ENCODE assay signal across 14 mouse cellular contexts in the genomic region with DNA sequence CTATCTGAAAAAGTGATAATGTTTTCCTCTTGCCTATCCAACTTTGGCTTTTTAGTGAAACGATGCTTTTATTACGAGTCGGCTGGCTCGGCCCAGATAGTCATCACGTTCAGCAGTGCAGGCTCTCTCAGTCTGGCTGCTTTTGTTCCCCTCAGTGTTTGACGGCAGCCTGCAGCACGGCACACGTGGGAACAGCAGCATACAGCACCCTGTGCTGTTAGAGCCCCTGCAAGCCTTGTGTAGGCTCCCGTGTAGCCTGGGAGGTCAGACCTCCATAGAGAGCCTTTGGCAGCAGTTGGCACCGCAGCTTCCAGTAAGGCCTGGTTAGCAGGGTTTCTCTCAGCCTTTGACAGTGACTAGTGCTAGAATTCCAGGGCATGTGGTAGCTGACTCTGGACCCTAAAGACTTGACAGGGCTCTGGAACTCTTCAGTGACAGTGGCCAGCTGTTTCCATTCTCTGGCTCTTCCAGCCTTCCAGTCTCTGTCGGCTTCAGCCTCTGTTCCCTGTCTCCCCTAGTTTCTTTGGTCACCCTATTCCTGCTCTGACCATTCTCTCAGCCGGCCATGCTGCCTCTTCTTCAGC. TPM values are rescaled to one million over a fixed set of nuclear protein-coding genes. Genes with fewer than 3 reads are reported as not detected.
A peak's percentile ranks its signal among the peaks of the same experiment; 100 is the strongest.
DNase-seq lines count a peak whose midpoint lies in the region; ATAC-seq and TF ChIP-seq lines count a peak whose summit lies in the region.
"Had no signal": no experiment of that assay in that cellular context is flagged by ENCODE, and none has a peak within 500 bp of the region (broad histone marks: within the 10 kb centered on the region; RNA-seq: fewer than 3 reads in every experiment).

No protein-coding gene starts in this region.

- H3K4me3 ChIP-seq in intestine, embryonic 14.5 days (ENCODE audit: low read depth, low read length), result no peak overlapping the region
- H3K4me3 ChIP-seq in intestine, postnatal 0 days (ENCODE audit: low read depth, low read length), result no peak overlapping the region
- H3K4me3 ChIP-seq in stomach, embryonic 16.5 days (replicated peaks; ENCODE audit: low read length), result no peak overlapping the region
- H3K4me3 ChIP-seq: embryonic facial prominence, embryonic 13.5 days; liver, embryonic 13.5 days had no signal

- no peaks in the 10 kb centered on the region for H3K27me3 ChIP-seq in intestine, embryonic 14.5 days (replicated peaks; ENCODE audit: control insufficient read depth, insufficient read depth, low read length)
- H3K27me3 ChIP-seq in intestine, postnatal 0 days (replicated peaks; ENCODE audit: control insufficient read depth, insufficient read depth, low read length), result no peaks in the 10 kb centered on the region
- H3K27me3 ChIP-seq in stomach, embryonic 16.5 days (ENCODE audit: control insufficient read depth, insufficient read depth, low read length), result no peaks in the 10 kb centered on the region
- H3K27me3 ChIP-seq: embryonic facial prominence, embryonic 13.5 days; liver, embryonic 13.5 days had no signal

- H3K36me3 ChIP-seq in intestine, embryonic 14.5 days (ENCODE audit: control insufficient read depth, insufficient read depth, low read length), result no peaks in the 10 kb centered on the region
- no peaks in the 10 kb centered on the region for H3K36me3 ChIP-seq in intestine, postnatal 0 days (ENCODE audit: control insufficient read depth, insufficient read depth)
- no peaks in the 10 kb centered on the region for H3K36me3 ChIP-seq in stomach, embryonic 16.5 days (ENCODE audit: control insufficient read depth, insufficient read depth, low read length)
- H3K36me3 ChIP-seq: embryonic facial prominence, embryonic 13.5 days; liver, embryonic 13.5 days had no signal

- no peak for TF ChIP-seq CTCF in intestine, postnatal 0 days (IDR thresholded peaks at IDR 0.05; ENCODE audit: low read depth)

- no peak overlapping the region for H3K4me2 ChIP-seq in intestine, embryonic 14.5 days (ENCODE audit: low read length)
- H3K4me2 ChIP-seq in intestine, postnatal 0 days (replicated peaks; ENCODE audit: low read depth), result no peak overlapping the region
- no peak overlapping the region for H3K4me2 ChIP-seq in stomach, embryonic 16.5 days (ENCODE audit: low read depth, low read length)
- H3K4me2 ChIP-seq: embryonic facial prominence, embryonic 13.5 days; liver, embryonic 13.5 days had no signal

- H3K4me1 ChIP-seq in intestine, embryonic 14.5 days (replicated peaks; ENCODE audit: control insufficient read depth, insufficient read depth, low read length), result no peaks in the 10 kb centered on the region
- H3K4me1 ChIP-seq in intestine, postnatal 0 days (replicated peaks; ENCODE audit: control insufficient read depth, insufficient read depth, low read length), result no peaks in the 10 kb centered on the region
- 0 out of 2 replicates have a peak, but pooled peaks cover 2% of the 10 kb centered on the region for H3K4me1 ChIP-seq in stomach, embryonic 16.5 days (ENCODE audit: control insufficient read depth, insufficient read depth, low read length)
- H3K4me1 ChIP-seq: liver, embryonic 13.5 days had no signal

- DNase-seq in intestine, embryonic 14.5 days (ENCODE audit: low spot score), result peak; percentile 58
- DNase-seq in heart, postnatal 10 days, result peak; percentile 67 to 69
- DNase-seq in kidney, postnatal 14 days, result peak; percentile 61
- DNase-seq in urinary bladder, postnatal 10 days (ENCODE audit: low spot score), result no peak
- DNase-seq in cerebellum, adult 8-10 months, result no peak
- DNase-seq: adrenal gland, postnatal 36 days; cerebellum, adult 18-20 months; liver, embryonic 13.5 days; thymus, postnatal 14 days had no signal

- 40% methylated on average over 12 of the region's 12 CpGs for WGBS in intestine, embryonic 14.5 days
- WGBS in intestine, postnatal 0 days, result 60% methylated on average over 12 of the region's 12 CpGs
- 47% methylated on average over 12 of the region's 12 CpGs for WGBS in stomach, embryonic 16.5 days

- ATAC-seq in intestine, embryonic 14.5 days (replicated peaks; ENCODE audit: low FRiP score, low TSS enrichment, low read depth), result no peak
- no peak for ATAC-seq in intestine, postnatal 0 days
- ATAC-seq in stomach, embryonic 16.5 days (ENCODE audit: insufficient read depth, low FRiP score), result peak; percentile 44; the same call in 1 of the 2 replicates
- no peak for ATAC-seq in megakaryocyte, adult 5-6 weeks (ENCODE audit: poor library complexity, severe bottlenecking)

- intact Hi-C loops in heart, postnatal 10 days (cut with DNase I), result no loop called here

- no peak overlapping the region for H3K9ac ChIP-seq in intestine, embryonic 14.5 days (ENCODE audit: low read length)
- no peak overlapping the region for H3K9ac ChIP-seq in intestine, postnatal 0 days (ENCODE audit: low read depth, low read length)
- no peak overlapping the region for H3K9ac ChIP-seq in stomach, embryonic 16.5 days (ENCODE audit: low read length)
- H3K9ac ChIP-seq: embryonic facial prominence, embryonic 13.5 days; liver, embryonic 13.5 days had no signal

- H3K27ac ChIP-seq in intestine, embryonic 14.5 days (ENCODE audit: low read depth), result no peak overlapping the region
- no peak overlapping the region for H3K27ac ChIP-seq in intestine, postnatal 0 days (ENCODE audit: low read depth, low read length)
- no peak overlapping the region; the same call in 1 of the 2 replicates for H3K27ac ChIP-seq in stomach, embryonic 16.5 days (ENCODE audit: low read length)
- H3K27ac ChIP-seq: embryonic facial prominence, embryonic 13.5 days; liver, embryonic 13.5 days had no signal

- no peaks in the 10 kb centered on the region for H3K9me3 ChIP-seq in intestine, embryonic 14.5 days (ENCODE audit: control insufficient read depth, low read length)
- no peaks in the 10 kb centered on the region for H3K9me3 ChIP-seq in intestine, postnatal 0 days (ENCODE audit: control insufficient read depth)
- H3K9me3 ChIP-seq in stomach, embryonic 16.5 days (replicated peaks; ENCODE audit: control insufficient read depth, low read length), result no peaks in the 10 kb centered on the region
- H3K9me3 ChIP-seq: embryonic facial prominence, embryonic 13.5 days; liver, embryonic 13.5 days had no signal

RNA-seq across cellular contexts. Expression of gene Lrguk, which starts 15.1 kb away (rescaled TPM):
- 0.70 and 0.74 TPM in 2 replicates for polyA plus RNA-seq in intestine, embryonic 14.5 days (2014; fragmentation: Nextera tagmentation; extraction: Ambion mirVana)
- 0.16 and 0.47 TPM in 2 replicates for polyA plus RNA-seq in intestine, postnatal 0 days (2015; fragmentation: Nextera tagmentation; extraction: Ambion mirVana)
- total RNA-seq in heart, postnatal 10 days (2021), result under 1 TPM; 0.14 to 0.35 TPM
- 0.20 and 0.44 TPM in 2 replicates for polyA plus RNA-seq in stomach, embryonic 16.5 days (2015; fragmentation: Nextera tagmentation; extraction: Ambion mirVana)
- total RNA-seq in megakaryocyte, adult 5-6 weeks (2015), result not detected in 2 replicates
- total RNA-seq in megakaryocyte, adult 5-6 weeks (2017), result not detected in 2 replicates
- polyA plus RNA-seq: small intestine, adult 2 months had no signal

Comparison
In these comparisons a context has a peak if more than half of its experiments do, and no peak if none do; other contexts are left out.
1. DNase-seq: peak in intestine, embryonic 14.5 days (single experiment), heart, postnatal 10 days (2 of 2) and kidney, postnatal 14 days (single experiment); none in urinary bladder, postnatal 10 days (single experiment) and cerebellum, adult 8-10 months (single experiment).